Mouse (Mus musculus) embryonic facial prominence, embryonic 13.5 days (tissue): ENCODE measurements at regions not wholly inside any gene's neighbourhood (a gene's known extent, or its start where the extent isn't known, plus 50 kb on each side); places are given as distances from the start of the nearest gene placed in this dataset.

ENCODE experiments used
- ATAC-seq: fragments of 200-750 bp; cut with Nextera tagmentation; 2 replicates; pipeline ENCODE4 v1.8.0; 2017; ENCODE audit warnings: low read depth; ENCODE audit not compliant: insufficient number of reproducible peaks, insufficient read depth, low FRiP score, low TSS enrichment
- H3K27ac ChIP-seq: fragments of 300-500 bp; sonication (generic); 2 replicates; pipeline ENCODE4 v1.5.1; 2015; ENCODE audit warnings: moderate library complexity, mild to moderate bottlenecking, inconsistent platforms
- H3K27me3 ChIP-seq: fragments of 300-500 bp; sonication (generic); 2 replicates; pipeline ENCODE4 v1.6.1; 2015; ENCODE audit warnings: mild to moderate bottlenecking, inconsistent platforms
- H3K36me3 ChIP-seq: fragments of 300-500 bp; sonication (generic); 2 replicates; pipeline ENCODE4 v1.6.1; 2015; ENCODE audit warnings: mild to moderate bottlenecking, inconsistent platforms
- H3K4me1 ChIP-seq: fragments of 300-500 bp; sonication (generic); 2 replicates; pipeline ENCODE4 v1.6.1; 2015; ENCODE audit warnings: inconsistent platforms
- H3K4me2 ChIP-seq: fragments of 300-500 bp; sonication (generic); 2 replicates; pipeline ENCODE4 v1.6.1; 2015; ENCODE audit warnings: moderate library complexity, mild to moderate bottlenecking, inconsistent platforms
- H3K4me3 ChIP-seq: fragments of 300-500 bp; sonication (generic); 2 replicates; pipeline ENCODE4 v1.5.1; 2015; ENCODE audit warnings: mild to moderate bottlenecking, inconsistent platforms
- H3K9ac ChIP-seq: fragments of 300-500 bp; sonication (generic); 2 replicates; pipeline ENCODE4 v1.6.1; 2015; ENCODE audit warnings: mild to moderate bottlenecking, inconsistent platforms
- H3K9me3 ChIP-seq: fragments of 300-500 bp; sonication (generic); 2 replicates; pipeline ENCODE4 v1.6.1; 2016; ENCODE audit warnings: inconsistent platforms
- WGBS: fragments of 180-500 bp; shearing (Covaris S2); methylation state at CpG from one replicate; pipeline ENCODE4 v1.1.7; 2015; ENCODE audit warnings: mixed read lengths; 5-methylcytosine and 5-hydroxymethylcytosine counted together

DNA sequence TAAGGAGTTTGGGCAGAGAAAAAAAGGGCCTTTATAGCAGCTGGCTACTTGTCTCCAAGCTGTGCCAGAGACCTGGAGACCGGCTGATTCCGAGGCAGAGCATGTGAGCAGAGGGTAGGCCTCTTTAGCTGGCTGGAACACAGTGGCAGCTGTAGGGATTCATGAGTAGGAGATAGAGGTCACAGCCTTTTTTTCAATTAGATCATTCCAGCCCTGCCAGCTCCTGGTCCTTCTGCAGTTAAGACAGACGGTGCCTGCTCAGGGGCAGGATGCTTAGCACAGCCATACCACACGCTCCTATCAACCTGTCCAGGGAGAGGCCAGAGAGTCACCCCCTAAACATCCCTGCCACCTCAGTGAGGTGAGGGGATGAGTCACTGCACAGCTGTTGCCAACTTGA is 302.1 kb downstream of the Galc start:
- Histone ChIP-seq H3K4me1 (no peaks in the 10 kb centered on the region), H3K4me3 (no peak overlapping the region), H3K36me3 (no peaks in the 10 kb centered on the region), H3K27ac (no peak overlapping the region), H3K9me3 (no peaks in the 10 kb centered on the region), H3K9ac (no peak overlapping the region), H3K4me2 (no peak overlapping the region), H3K27me3 (no peaks in the 10 kb centered on the region)
- WGBS: 70% methylated on average over 4 of the region's 4 CpGs
- ATAC-seq: no peak

DNA sequence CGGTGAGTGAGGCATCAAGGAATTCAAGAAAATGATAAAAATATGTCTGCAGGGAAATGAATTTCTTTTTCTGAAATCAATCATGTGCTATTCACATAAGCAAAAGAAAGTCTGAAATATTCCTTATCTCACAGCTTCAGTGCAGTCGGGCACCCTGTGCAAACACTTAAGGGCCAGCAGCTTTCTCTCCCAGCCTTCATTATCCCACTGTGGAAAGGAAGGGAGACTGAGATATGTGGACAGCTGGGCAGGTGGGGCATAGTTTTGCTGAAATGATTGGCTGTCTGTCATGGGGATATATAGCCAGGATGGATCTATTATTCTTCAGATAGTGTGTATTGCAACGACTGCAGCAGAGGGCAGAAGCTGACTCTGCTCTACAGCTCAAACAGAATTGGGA is 305.9 kb downstream of the Galc start:
- no peaks in the 10 kb centered on the region for H3K36me3 ChIP-seq
- no peak overlapping the region for H3K4me3 ChIP-seq
- no peak for ATAC-seq
- H3K27ac ChIP-seq: no peak overlapping the region
- WGBS: 84% methylated on average over 3 of the region's 3 CpGs
- no peak overlapping the region for H3K4me2 ChIP-seq
- no peaks in the 10 kb centered on the region for H3K27me3 ChIP-seq
- H3K9me3 ChIP-seq: no peaks in the 10 kb centered on the region
- H3K9ac ChIP-seq: no peak overlapping the region
- no peaks in the 10 kb centered on the region for H3K4me1 ChIP-seq

DNA sequence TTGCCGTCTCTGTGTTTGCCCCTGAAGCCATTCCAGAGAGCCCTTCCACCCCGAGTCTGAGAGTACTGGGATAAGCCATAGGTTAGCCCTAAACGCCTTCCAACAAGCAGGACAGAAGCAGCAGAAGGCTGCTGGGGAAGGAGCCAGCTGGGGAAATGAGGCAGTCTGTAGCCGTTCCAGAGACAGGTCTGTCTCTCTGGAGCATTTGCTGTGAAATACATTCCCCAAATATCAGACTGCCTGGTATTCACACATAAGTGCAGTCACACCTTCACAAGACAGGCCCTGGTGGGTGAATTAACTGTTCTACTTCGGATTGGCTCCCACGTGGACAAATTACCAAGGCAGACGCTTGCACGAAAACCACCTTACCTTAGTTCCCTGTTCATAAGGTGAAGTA is 307.1 kb downstream of the Galc start:
- Histone ChIP-seq H3K9ac (no peak overlapping the region), H3K27me3 (no peaks in the 10 kb centered on the region), H3K4me3 (no peak overlapping the region), H3K4me1 (no peaks in the 10 kb centered on the region), H3K9me3 (no peaks in the 10 kb centered on the region), H3K36me3 (no peaks in the 10 kb centered on the region), H3K27ac (no peak overlapping the region), H3K4me2 (no peak overlapping the region)
- no peak for ATAC-seq
- 79% methylated on average over 8 of the region's 8 CpGs for WGBS

DNA sequence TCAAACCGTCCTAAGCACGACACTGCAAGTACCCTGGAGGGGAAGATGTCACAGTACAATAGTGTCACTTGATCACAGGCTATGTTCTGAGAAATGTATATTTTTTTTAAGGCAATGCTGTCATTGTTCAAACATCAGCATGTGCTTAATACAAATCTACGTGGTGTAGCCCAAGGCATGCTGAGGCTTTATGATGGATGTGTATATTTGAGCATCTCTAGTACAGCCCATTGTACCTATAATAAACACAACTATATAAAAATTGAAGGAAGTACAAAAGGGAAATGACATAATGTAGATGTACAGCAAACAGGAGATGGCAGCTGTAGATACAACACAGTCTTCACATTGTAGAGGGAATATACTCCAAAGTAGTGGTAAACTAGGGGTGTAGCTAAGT is 309.2 kb downstream of the Galc start:
- Histone ChIP-seq H3K4me2 (no peak overlapping the region), H3K27me3 (no peaks in the 10 kb centered on the region), H3K36me3 (no peaks in the 10 kb centered on the region), H3K27ac (no peak overlapping the region), H3K4me3 (no peak overlapping the region), H3K9me3 (no peaks in the 10 kb centered on the region), H3K4me1 (no peaks in the 10 kb centered on the region), H3K9ac (no peak overlapping the region)
- ATAC-seq: no peak
- 63% methylated on average over 3 of the region's 3 CpGs for WGBS

DNA sequence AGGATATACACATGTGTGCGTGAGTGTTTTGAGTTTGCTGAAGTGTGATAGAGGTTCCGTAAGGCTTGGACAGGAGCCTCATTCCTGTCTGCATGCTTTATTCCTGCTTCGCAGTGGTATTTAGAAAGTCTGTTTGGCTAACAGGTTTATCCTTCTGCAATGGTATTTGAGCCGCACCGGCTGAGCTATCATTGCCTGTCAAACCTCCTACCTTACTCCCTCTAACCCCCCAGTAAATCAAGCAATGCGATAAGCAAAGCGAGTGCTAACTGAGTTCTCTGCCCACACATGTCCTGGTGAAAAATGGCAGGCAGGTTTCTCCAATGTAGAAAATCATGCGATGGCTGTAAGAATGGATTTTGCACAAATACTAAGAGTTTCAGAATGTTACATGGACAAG is 311.8 kb downstream of the Galc start:
- Histone ChIP-seq H3K4me2 (no peak overlapping the region), H3K27ac (no peak overlapping the region), H3K4me3 (no peak overlapping the region), H3K4me1 (no peaks in the 10 kb centered on the region), H3K36me3 (no peaks in the 10 kb centered on the region), H3K9me3 (no peaks in the 10 kb centered on the region), H3K27me3 (no peaks in the 10 kb centered on the region), H3K9ac (no peak overlapping the region)
- ATAC-seq: no peak
- WGBS: 82% methylated on average over 8 of the region's 8 CpGs

DNA sequence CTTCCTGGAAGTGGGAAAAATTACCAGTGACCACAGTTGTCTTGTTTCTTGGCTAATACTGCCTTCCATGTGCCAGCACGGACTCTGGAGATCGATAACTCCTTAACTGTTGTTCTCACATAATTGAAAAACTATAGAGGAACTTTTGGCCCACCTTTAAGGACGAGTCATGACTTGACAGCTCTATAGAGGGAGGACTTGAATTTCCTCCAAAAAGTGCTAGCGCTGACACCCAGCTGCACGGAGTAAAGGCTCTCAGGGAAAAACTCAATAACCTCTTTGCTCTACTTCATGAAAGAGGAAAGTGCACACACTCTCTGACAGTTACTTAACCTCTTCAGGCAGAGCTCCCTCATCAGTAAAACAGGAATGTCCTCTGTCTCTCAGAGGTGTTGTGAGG is 320.9 kb downstream of the Galc start:
- no peaks in the 10 kb centered on the region for H3K4me1 ChIP-seq
- WGBS: 76% methylated on average over 5 of the region's 5 CpGs
- H3K27ac ChIP-seq: no peak overlapping the region
- H3K9ac ChIP-seq: no peak overlapping the region
- H3K36me3 ChIP-seq: no peaks in the 10 kb centered on the region
- no peak overlapping the region for H3K4me2 ChIP-seq
- H3K27me3 ChIP-seq: no peaks in the 10 kb centered on the region
- no peak overlapping the region for H3K4me3 ChIP-seq
- no peaks in the 10 kb centered on the region for H3K9me3 ChIP-seq
- ATAC-seq: no peak

DNA sequence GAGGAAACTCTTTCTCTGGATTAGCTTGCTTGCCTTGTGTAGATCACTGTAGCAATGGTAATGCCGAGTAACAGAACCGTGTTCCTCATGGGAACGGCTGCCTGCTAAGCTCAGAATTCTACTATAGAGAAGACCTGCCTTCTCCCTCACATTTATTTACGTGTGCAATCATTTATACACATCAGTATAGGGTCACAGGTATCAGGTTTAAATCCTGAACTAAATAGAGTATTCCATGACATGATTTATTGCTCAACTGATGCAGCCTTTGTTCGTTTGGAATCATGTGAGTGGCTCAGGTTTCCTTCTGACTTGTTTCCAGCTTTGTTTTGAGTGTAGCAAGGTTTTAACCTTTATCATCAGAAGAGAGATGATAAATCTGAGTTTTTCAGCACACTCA is 329.4 kb downstream of the Galc start:
- no peak overlapping the region for H3K4me3 ChIP-seq
- 69% methylated on average over 5 of the region's 5 CpGs for WGBS
- no peak overlapping the region for H3K27ac ChIP-seq
- no peaks in the 10 kb centered on the region for H3K27me3 ChIP-seq
- no peaks in the 10 kb centered on the region for H3K36me3 ChIP-seq
- no peaks in the 10 kb centered on the region for H3K9me3 ChIP-seq
- H3K4me2 ChIP-seq: no peak overlapping the region
- no peak for ATAC-seq
- H3K9ac ChIP-seq: no peak overlapping the region
- no peaks in the 10 kb centered on the region for H3K4me1 ChIP-seq

DNA sequence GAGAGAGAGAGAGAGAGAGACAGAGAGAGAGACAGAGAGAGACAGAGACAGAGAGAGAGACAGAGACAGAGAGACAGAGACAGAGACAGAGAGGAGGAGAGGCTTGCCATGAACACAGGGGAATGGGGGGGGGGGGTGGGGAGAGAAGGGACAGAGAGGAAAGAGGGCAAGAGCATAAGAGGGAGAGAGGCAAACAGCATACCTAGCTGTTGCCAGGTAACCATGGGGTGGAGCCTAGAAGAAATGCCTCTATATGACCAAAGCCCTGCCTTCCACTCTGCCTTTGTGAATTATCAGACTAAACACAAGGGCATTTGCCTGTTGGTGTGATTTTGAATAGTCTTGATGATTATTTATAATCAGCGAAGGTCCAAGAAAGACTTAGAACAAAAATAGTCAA is 332.2 kb downstream of the Galc start:
- 96% methylated on average over 1 of the region's 1 CpGs for WGBS
- no peak overlapping the region for H3K9ac ChIP-seq
- no peak overlapping the region for H3K27ac ChIP-seq
- ATAC-seq: no peak
- no peak overlapping the region for H3K4me2 ChIP-seq
- H3K36me3 ChIP-seq: no peaks in the 10 kb centered on the region
- H3K4me1 ChIP-seq: no peaks in the 10 kb centered on the region
- no peak overlapping the region for H3K4me3 ChIP-seq
- H3K9me3 ChIP-seq: no peaks in the 10 kb centered on the region
- no peaks in the 10 kb centered on the region for H3K27me3 ChIP-seq

DNA sequence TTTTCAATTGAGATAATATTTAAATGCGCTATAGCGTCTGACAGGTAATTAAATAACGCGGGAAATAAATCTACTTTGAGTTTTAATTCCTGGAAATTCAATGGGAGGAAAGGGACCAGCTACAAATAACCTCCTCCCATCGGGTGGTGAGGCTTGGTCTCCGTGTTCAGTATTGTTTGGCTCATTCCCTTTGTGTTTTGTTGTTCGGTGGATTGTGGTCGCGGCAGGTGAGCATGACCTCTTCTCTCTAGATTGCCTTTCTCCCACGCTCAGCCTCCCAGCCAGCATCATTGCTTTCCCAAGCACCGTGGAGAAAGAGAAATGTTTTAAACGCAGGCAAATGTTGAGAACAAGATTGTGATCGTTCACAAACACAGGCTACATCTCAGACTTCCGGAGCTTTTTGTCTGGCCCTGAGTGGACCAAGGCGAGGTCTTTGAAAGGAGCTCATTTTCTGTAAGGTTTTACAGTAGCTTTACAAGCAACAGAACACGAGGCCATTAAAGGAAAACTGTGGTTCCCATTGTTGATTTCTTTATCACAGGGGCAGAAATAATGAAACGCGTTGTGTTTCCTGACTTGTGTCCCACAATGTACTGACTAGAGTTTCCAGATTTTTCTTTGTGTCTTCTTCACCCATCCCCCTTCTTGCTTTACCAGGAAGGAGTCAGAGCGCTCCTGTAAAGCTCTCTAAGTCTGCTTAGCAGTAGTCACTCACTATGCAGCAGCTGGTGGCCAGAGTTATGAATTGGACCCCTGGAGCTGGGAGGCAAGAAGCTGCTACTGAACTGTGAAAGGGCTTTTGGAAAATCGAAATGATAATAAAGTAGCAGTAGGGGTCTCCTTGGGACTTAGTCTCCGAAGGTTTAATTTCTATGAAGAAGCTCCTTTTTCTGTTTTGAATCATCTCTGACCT is 337.7 kb downstream of the Galc start:
- no peak overlapping the region for H3K4me3 ChIP-seq
- H3K4me2 ChIP-seq: no peak overlapping the region
- H3K9ac ChIP-seq: no peak overlapping the region
- H3K27me3 ChIP-seq: no peaks in the 10 kb centered on the region
- no peak overlapping the region for H3K27ac ChIP-seq
- H3K36me3 ChIP-seq: no peaks in the 10 kb centered on the region
- H3K4me1 ChIP-seq: no peaks in the 10 kb centered on the region
- WGBS: 67% methylated on average over 21 of the region's 21 CpGs
- ATAC-seq: no peak
- H3K9me3 ChIP-seq: no peaks in the 10 kb centered on the region

DNA sequence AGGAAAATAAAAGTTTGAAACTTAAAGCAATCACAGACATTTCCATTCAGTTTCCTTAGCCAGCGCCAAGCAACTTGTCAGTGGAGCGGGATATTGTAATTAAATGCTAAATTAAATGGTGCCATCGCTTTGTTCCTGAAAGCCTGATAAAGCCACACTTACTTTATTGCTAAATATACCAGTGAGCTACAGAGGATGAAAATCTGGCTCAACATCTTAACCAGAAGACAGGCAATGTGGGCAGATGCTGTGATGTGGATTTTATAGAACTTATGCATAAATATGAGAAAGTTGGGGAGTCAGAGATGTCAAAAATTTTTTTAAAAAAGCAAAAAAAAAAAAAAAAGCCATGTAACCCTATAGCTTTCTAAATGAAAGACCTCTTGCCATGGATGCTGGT is 340.8 kb downstream of the Galc start:
- Histone ChIP-seq H3K4me3 (no peak overlapping the region), H3K27ac (no peak overlapping the region), H3K27me3 (no peaks in the 10 kb centered on the region), H3K9ac (no peak overlapping the region), H3K9me3 (no peaks in the 10 kb centered on the region), H3K4me2 (no peak overlapping the region), H3K4me1 (no peaks in the 10 kb centered on the region), H3K36me3 (no peaks in the 10 kb centered on the region)
- 90% methylated on average over 3 of the region's 3 CpGs for WGBS
- ATAC-seq: no peak

DNA sequence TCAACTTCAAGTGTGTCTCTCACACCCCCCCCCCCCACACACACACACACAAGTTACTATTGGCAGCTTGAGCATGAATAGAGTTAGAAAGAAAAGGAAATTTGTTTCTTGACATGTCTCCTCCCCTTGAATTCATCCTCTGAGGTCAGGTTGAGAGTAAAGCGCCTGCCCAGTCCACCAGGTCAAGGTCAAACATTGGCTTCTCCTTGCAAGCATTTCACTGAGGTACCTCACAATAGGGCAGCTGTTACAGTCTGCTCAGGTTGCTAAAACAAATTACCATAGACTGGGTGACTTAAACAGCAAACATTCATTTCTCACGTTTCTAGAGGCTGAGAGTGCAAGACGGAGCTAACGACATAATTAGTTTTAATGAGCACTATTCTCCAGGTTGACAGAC is 344.2 kb downstream of the Galc start:
- 62% methylated on average over 4 of the region's 4 CpGs for WGBS
- Histone ChIP-seq H3K27ac (no peak overlapping the region), H3K4me2 (no peak overlapping the region), H3K4me1 (no peaks in the 10 kb centered on the region), H3K36me3 (no peaks in the 10 kb centered on the region), H3K4me3 (no peak overlapping the region), H3K27me3 (no peaks in the 10 kb centered on the region), H3K9ac (no peak overlapping the region), H3K9me3 (no peaks in the 10 kb centered on the region)
- ATAC-seq: no peak

DNA sequence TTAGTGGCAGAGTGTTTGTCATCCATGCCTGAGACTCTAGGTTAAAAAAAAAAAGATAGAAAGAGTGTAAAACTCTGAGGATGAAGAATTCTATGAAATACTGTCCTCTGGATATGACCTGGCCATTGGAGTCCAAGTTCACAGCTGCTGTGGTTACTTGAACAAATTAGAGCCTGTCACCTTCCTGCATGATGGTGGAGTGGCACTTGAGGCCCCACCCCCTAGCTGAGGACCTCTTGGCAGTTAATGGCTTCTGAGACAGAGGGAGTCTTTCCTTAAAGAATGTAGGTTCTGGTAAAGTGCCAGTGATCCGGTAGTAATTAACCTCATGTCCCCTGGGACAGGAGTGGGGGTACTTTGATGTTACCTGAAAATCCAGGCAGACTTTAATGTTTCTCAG is 346.5 kb downstream of the Galc start:
- Histone ChIP-seq H3K9me3 (no peaks in the 10 kb centered on the region), H3K36me3 (no peaks in the 10 kb centered on the region), H3K4me2 (no peak overlapping the region), H3K9ac (no peak overlapping the region), H3K27me3 (no peaks in the 10 kb centered on the region), H3K4me1 (no peaks in the 10 kb centered on the region), H3K4me3 (no peak overlapping the region), H3K27ac (no peak overlapping the region)
- no peak for ATAC-seq
- WGBS: 71% methylated on average over 1 of the region's 1 CpGs
